Mouse (Mus musculus): Measurements from ENCODE around the gene Gm21719.
"Not testable (repeated sequence)": the region's sequence is repeated elsewhere in the genome, so short reads cannot be mapped to it uniquely, and the experiment has no call there.

Gm21719 gene

GRCm38 (mm10) chrY:6682772-6683171 lies at the start of gene Gm21719:
Gene Gm21719, minus strand, starts transcription at chrY:6682872.
- DNase-seq (ENCODE audit: low read depth): not testable (repeated sequence)
